Mouse (Mus musculus) CH12.LX (cell line): Measurements from ENCODE around the gene Cdc40.

Experiments
- CTCF ChIP-seq, 2 experiments: IDR thresholded peaks in 1 of 2; conservative IDR thresholded peaks in 1 of 2; 2 replicates each; pipeline ENCODE4 v1.5.1; 2011 to 2012; ENCODE audit warnings: low read depth in 2 of 2, low read length in 2 of 2, improper control_type of control experiment in 1 of 2, inconsistent platforms in 1 of 2, mild to moderate bottlenecking in 1 of 2, moderate library complexity in 1 of 2
- EP300 ChIP-seq: IDR thresholded peaks from 2 replicates; pipeline ENCODE4 v1.6.1; 2011; ENCODE audit warnings: low read length, improper control_type of control experiment
- GABPA ChIP-seq: IDR thresholded peaks from 2 replicates; pipeline ENCODE4 v1.6.1; 2012; ENCODE audit warnings: low read depth, low read length, improper control_type of control experiment, inconsistent platforms; ENCODE audit not compliant: insufficient replicate concordance
- MYC ChIP-seq: IDR thresholded peaks from 2 replicates; pipeline ENCODE4 v1.6.1; 2011; ENCODE audit warnings: low read depth, mild to moderate bottlenecking, improper control_type of control experiment, low read length
- POLR2A ChIP-seq: IDR thresholded peaks from 2 replicates; pipeline ENCODE4 v1.6.1; 2011; ENCODE audit warnings: low read depth, mild to moderate bottlenecking, improper control_type of control experiment, low read length
- POLR2AphosphoS2 ChIP-seq: IDR thresholded peaks from 2 replicates; pipeline ENCODE4 v1.6.1; 2011; ENCODE audit warnings: low read depth, low read length, improper control_type of control experiment
- TBP ChIP-seq: conservative IDR thresholded peaks from 2 replicates; pipeline ENCODE4 v1.6.1; 2011; ENCODE audit warnings: low read depth, low read length, improper control_type of control experiment
- ZKSCAN1 ChIP-seq: IDR thresholded peaks from 2 replicates; pipeline ENCODE4 v1.6.1; 2012; ENCODE audit warnings: low read depth, inconsistent platforms, low read length, improper control_type of control experiment, borderline replicate concordance

DNA sequence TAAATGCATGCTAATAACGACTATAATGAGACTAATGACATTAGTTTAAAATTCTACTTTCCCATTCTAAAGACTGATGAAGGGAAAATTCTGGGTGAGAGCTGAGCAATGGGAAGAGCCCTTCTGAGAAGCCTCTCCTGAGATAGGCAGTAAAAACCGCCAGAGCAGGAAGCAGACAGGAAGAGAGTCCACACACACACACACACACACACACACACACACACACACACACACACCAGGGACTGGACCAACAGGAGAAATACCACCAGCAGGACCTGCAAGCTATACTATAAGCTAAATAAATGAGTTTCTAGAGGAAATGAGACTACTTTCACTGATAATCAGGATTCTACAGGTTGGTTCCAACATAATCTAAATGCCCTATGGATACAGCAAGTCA, 27.5 kb downstream of the Cdc40 start:
- TF ChIP-seq MYC: no peak
- no peak for TF ChIP-seq CTCF (conservative IDR thresholded peaks at IDR 0.05 in 1 of 2, IDR thresholded peaks at IDR 0.05 in 1 of 2; ENCODE audit: low read depth in 2 of 2, low read length in 2 of 2)
- no peak for TF ChIP-seq EP300
- no peak for TF ChIP-seq POLR2AphosphoS2
- no peak for TF ChIP-seq ZKSCAN1
- TF ChIP-seq POLR2A: no peak
- TF ChIP-seq TBP: no peak
- TF ChIP-seq GABPA: no peak
